Mouse (Mus musculus): ENCODE data around the gene Usp43. TPM values are rescaled to one million over a fixed set of nuclear protein-coding genes. Genes with fewer than 3 reads are reported as not detected.
A peak's percentile ranks its signal among the peaks of the same experiment; 100 is the strongest.

Usp43 gene
- total and polyA plus RNA-seq, 2 experiments from 2014 or later, result 0.68 to 0.94 TPM

GRCm38 (mm10) chr11:67865100-67865499 is 56.9 kb downstream of the Usp43 start:
- no peaks in the 10 kb centered on the region for H3K36me3 ChIP-seq (ENCODE audit: insufficient read depth, low read length)
- H3K27me3 ChIP-seq (ENCODE audit: insufficient read depth, low read length), result no peaks in the 10 kb centered on the region
- H3K9me3 ChIP-seq (ENCODE audit: low read length), result no peaks in the 10 kb centered on the region
- no peak overlapping the region for H3K27ac ChIP-seq
- ATAC-seq (no peak), DNase-seq (ENCODE audit: low spot score) (peak; percentile 25)
- TF ChIP-seq CTCF (IDR thresholded peaks at IDR 0.05; ENCODE audit: low read depth), result peak; percentile 30
- WGBS, result 71% methylated on average over 5 of the region's 5 CpGs
- H3K4me3 ChIP-seq (ENCODE audit: low read length), result no peak overlapping the region
- no peaks in the 10 kb centered on the region for H3K4me1 ChIP-seq (ENCODE audit: insufficient read depth, low read length)
- no peak overlapping the region for H3K4me2 ChIP-seq (ENCODE audit: low read depth, low read length)
- H3K9ac ChIP-seq (replicated peaks; ENCODE audit: low read length), result no peak overlapping the region

GRCm38 (mm10) chr11:67861399-67861838 is 60.5 kb downstream of the Usp43 start:
- H3K9ac ChIP-seq (replicated peaks; ENCODE audit: low read length), result no peak overlapping the region
- no peaks in the 10 kb centered on the region for H3K9me3 ChIP-seq (ENCODE audit: low read length)
- H3K27me3 ChIP-seq (ENCODE audit: insufficient read depth, low read length), result no peaks in the 10 kb centered on the region
- no peak overlapping the region for H3K27ac ChIP-seq
- TF ChIP-seq CTCF (IDR thresholded peaks at IDR 0.05; ENCODE audit: low read depth), result no peak
- WGBS, result 9% methylated on average over 7 of the region's 7 CpGs
- no peak for DNase-seq (ENCODE audit: low spot score)
- ATAC-seq, result no peak
- no peaks in the 10 kb centered on the region for H3K36me3 ChIP-seq (ENCODE audit: insufficient read depth, low read length)
- no peaks in the 10 kb centered on the region for H3K4me1 ChIP-seq (ENCODE audit: insufficient read depth, low read length)
- H3K4me3 ChIP-seq (ENCODE audit: low read length), result no peak overlapping the region
- H3K4me2 ChIP-seq (ENCODE audit: low read depth, low read length), result no peak overlapping the region

- WGBS, result 60% methylated on average over 7 of the region's 7 CpGs
These were observed 61.1 kb downstream of the Usp43 start for GRCm38 (mm10) chr11:67860743-67861398.

GRCm38 (mm10) chr11:67858518-67858917 is 63.4 kb downstream of the Usp43 start:
- no peak overlapping the region for H3K27ac ChIP-seq
- H3K4me3 ChIP-seq (ENCODE audit: low read length), result no peak overlapping the region
- no peaks in the 10 kb centered on the region for H3K4me1 ChIP-seq (ENCODE audit: insufficient read depth, low read length)
- H3K9me3 ChIP-seq (ENCODE audit: low read length), result no peaks in the 10 kb centered on the region
- no peak overlapping the region for H3K9ac ChIP-seq (replicated peaks; ENCODE audit: low read length)
- no peaks in the 10 kb centered on the region for H3K36me3 ChIP-seq (ENCODE audit: insufficient read depth, low read length)
- TF ChIP-seq CTCF (IDR thresholded peaks at IDR 0.05; ENCODE audit: low read depth), result no peak
- ATAC-seq, result no peak
- no peaks in the 10 kb centered on the region for H3K27me3 ChIP-seq (ENCODE audit: insufficient read depth, low read length)
- DNase-seq (ENCODE audit: low spot score), result no peak
- WGBS, result 91% methylated on average over 9 of the region's 9 CpGs
- H3K4me2 ChIP-seq (ENCODE audit: low read depth, low read length), result no peak overlapping the region

More at GRCm38 (mm10) chr11:67860743-67861398, 61.1 kb downstream of the Usp43 start:
- H3K4me2 ChIP-seq (ENCODE audit: low read depth, low read length), result no peak overlapping the region
- no peak for TF ChIP-seq CTCF (IDR thresholded peaks at IDR 0.05; ENCODE audit: low read depth)
- no peaks in the 10 kb centered on the region for H3K36me3 ChIP-seq (ENCODE audit: insufficient read depth, low read length)
- no peaks in the 10 kb centered on the region for H3K9me3 ChIP-seq (ENCODE audit: low read length)
- ATAC-seq (no peak), DNase-seq (ENCODE audit: low spot score) (no peak)
- no peaks in the 10 kb centered on the region for H3K4me1 ChIP-seq (ENCODE audit: insufficient read depth, low read length)
- no peak overlapping the region for H3K27ac ChIP-seq
- no peak overlapping the region for H3K4me3 ChIP-seq (ENCODE audit: low read length)
- H3K27me3 ChIP-seq (ENCODE audit: insufficient read depth, low read length), result no peaks in the 10 kb centered on the region
- H3K9ac ChIP-seq (replicated peaks; ENCODE audit: low read length), result no peak overlapping the region

- TF ChIP-seq CTCF (IDR thresholded peaks at IDR 0.05; ENCODE audit: low read depth), result peak; percentile 63
- no peaks in the 10 kb centered on the region for H3K9me3 ChIP-seq (ENCODE audit: low read length)
- H3K4me3 ChIP-seq (ENCODE audit: low read length), result no peak overlapping the region
- no peaks in the 10 kb centered on the region for H3K27me3 ChIP-seq (ENCODE audit: insufficient read depth, low read length)
- H3K36me3 ChIP-seq (ENCODE audit: insufficient read depth, low read length), result no peaks in the 10 kb centered on the region
- WGBS, result 48% methylated on average over 2 of the region's 2 CpGs
- no peak overlapping the region for H3K9ac ChIP-seq (replicated peaks; ENCODE audit: low read length)
- no peaks in the 10 kb centered on the region for H3K4me1 ChIP-seq (ENCODE audit: insufficient read depth, low read length)
- no peak overlapping the region for H3K27ac ChIP-seq
- DNase-seq (ENCODE audit: low spot score) (peak; percentile 18), ATAC-seq (no peak)
- no peak overlapping the region for H3K4me2 ChIP-seq (ENCODE audit: low read depth, low read length)
These were observed 66.9 kb downstream of the Usp43 start for GRCm38 (mm10) chr11:67855035-67855434.

- H3K4me3 ChIP-seq (ENCODE audit: low read length), result no peak overlapping the region
- H3K4me1 ChIP-seq (ENCODE audit: insufficient read depth, low read length), result no peaks in the 10 kb centered on the region
- no peak overlapping the region for H3K9ac ChIP-seq (replicated peaks; ENCODE audit: low read length)
- ATAC-seq (no peak), DNase-seq (ENCODE audit: low spot score) (no peak)
- WGBS, result 63% methylated on average over 6 of the region's 6 CpGs
- H3K27ac ChIP-seq, result no peak overlapping the region
- H3K9me3 ChIP-seq (ENCODE audit: low read length), result no peaks in the 10 kb centered on the region
- H3K4me2 ChIP-seq (ENCODE audit: low read depth, low read length), result no peak overlapping the region
- H3K36me3 ChIP-seq (ENCODE audit: insufficient read depth, low read length), result no peaks in the 10 kb centered on the region
- TF ChIP-seq CTCF (IDR thresholded peaks at IDR 0.05; ENCODE audit: low read depth), result no peak
- no peaks in the 10 kb centered on the region for H3K27me3 ChIP-seq (ENCODE audit: insufficient read depth, low read length)
These were observed 68.0 kb downstream of the Usp43 start for GRCm38 (mm10) chr11:67853996-67854395.

- no peak for TF ChIP-seq CTCF (IDR thresholded peaks at IDR 0.05; ENCODE audit: low read depth)
- DNase-seq (ENCODE audit: low spot score) (no peak), ATAC-seq (no peak)
- Histone ChIP-seq H3K36me3 (ENCODE audit: insufficient read depth, low read length) (no peaks in the 10 kb centered on the region), H3K27ac (no peak overlapping the region), H3K4me2 (ENCODE audit: low read depth, low read length) (no peak overlapping the region), H3K9ac (replicated peaks; ENCODE audit: low read length) (no peak overlapping the region), H3K4me3 (ENCODE audit: low read length) (no peak overlapping the region), H3K4me1 (ENCODE audit: insufficient read depth, low read length) (no peaks in the 10 kb centered on the region), H3K27me3 (ENCODE audit: insufficient read depth, low read length) (no peaks in the 10 kb centered on the region), H3K9me3 (ENCODE audit: low read length) (no peaks in the 10 kb centered on the region)
- 61% methylated on average over 5 of the region's 5 CpGs for WGBS
These were observed 70.2 kb downstream of the Usp43 start for GRCm38 (mm10) chr11:67851770-67852169.

All from hindbrain, postnatal 0 days (tissue).